Comparison of ENCODE assay signal across 29 mouse cellular contexts in the genomic region with DNA sequence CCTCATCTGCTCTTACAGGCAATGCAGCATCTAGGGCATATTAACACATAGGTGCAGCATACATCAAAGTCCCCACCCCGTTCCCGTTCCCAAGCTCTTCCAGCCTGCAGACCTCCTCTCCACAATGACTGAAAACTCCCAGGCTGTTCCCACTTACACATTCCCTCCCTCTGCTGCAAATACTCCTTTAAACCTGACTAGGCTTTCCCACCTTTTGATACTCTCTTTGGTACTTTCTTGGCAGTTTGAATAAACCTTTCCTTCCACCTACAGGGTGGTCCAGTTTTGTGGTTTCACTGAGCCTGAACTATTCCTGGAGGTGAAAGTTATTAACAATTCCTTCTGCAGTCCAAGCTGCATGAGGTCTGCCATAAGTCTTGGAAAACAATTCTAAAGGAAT.
A peak's percentile ranks its signal among the peaks of the same experiment; 100 is the strongest.
DNase-seq lines count a peak whose midpoint lies in the region; ATAC-seq lines count a peak whose summit lies in the region.
"Had no signal": no experiment of that assay in that cellular context is flagged by ENCODE, and none has a peak within 500 bp of the region (broad histone marks: within the 10 kb centered on the region; RNA-seq: fewer than 3 reads in every experiment).

No protein-coding gene starts in this region.

- no peaks in the 10 kb centered on the region for H3K36me3 ChIP-seq in limb, embryonic 12.5 days
- no peaks in the 10 kb centered on the region for H3K36me3 ChIP-seq in limb, embryonic 10.5 days
- H3K36me3 ChIP-seq in embryonic facial prominence, embryonic 13.5 days: no peaks in the 10 kb centered on the region
- H3K36me3 ChIP-seq: heart, embryonic 15.5 days; intestine, embryonic 15.5 days; neural tube, embryonic 15.5 days; stomach, embryonic 15.5 days had no signal

- H3K4me3 ChIP-seq in limb, embryonic 12.5 days (replicated peaks): no peak overlapping the region
- no peak overlapping the region for H3K4me3 ChIP-seq in limb, embryonic 10.5 days
- no peak overlapping the region for H3K4me3 ChIP-seq in embryonic facial prominence, embryonic 13.5 days
- H3K4me3 ChIP-seq: erythroblast, embryonic 14.5 days; forebrain, embryonic 13.5 days; heart, adult 2 months; heart, embryonic 15.5 days; intestine, embryonic 15.5 days; neural tube, embryonic 15.5 days; stomach, embryonic 15.5 days had no signal

- H3K4me1 ChIP-seq in limb, embryonic 12.5 days (replicated peaks): peaks cover 20% of the 10 kb centered on the region
- peaks cover 12% of the 10 kb centered on the region for H3K4me1 ChIP-seq in limb, embryonic 10.5 days
- peaks cover 28% of the 10 kb centered on the region for H3K4me1 ChIP-seq in embryonic facial prominence, embryonic 13.5 days
- H3K4me1 ChIP-seq: intestine, embryonic 15.5 days; stomach, embryonic 15.5 days had no signal

- no peak for ATAC-seq in limb, embryonic 12.5 days (ENCODE audit: insufficient number of reproducible peaks, insufficient read depth, low FRiP score, low TSS enrichment, low read depth)
- ATAC-seq in embryonic facial prominence, embryonic 13.5 days (ENCODE audit: insufficient number of reproducible peaks, insufficient read depth, low FRiP score, low TSS enrichment, low read depth): peak; percentile 48; the same call in 1 of the 2 replicates
- ATAC-seq: forebrain, embryonic 13.5 days; hindbrain, embryonic 16.5 days; intestine, embryonic 15.5 days; liver, postnatal 0 days had no signal

- H3K4me2 ChIP-seq in limb, embryonic 12.5 days: no peak overlapping the region
- no peak overlapping the region for H3K4me2 ChIP-seq in embryonic facial prominence, embryonic 13.5 days
- H3K4me2 ChIP-seq: forebrain, embryonic 13.5 days; heart, embryonic 15.5 days; intestine, embryonic 15.5 days; liver, embryonic 11.5 days; midbrain, embryonic 11.5 days; neural tube, embryonic 15.5 days; stomach, embryonic 15.5 days had no signal

- WGBS in limb, embryonic 12.5 days: 7% methylated on average over 2 of the region's 2 CpGs
- WGBS in limb, embryonic 10.5 days: 36% methylated on average over 2 of the region's 2 CpGs
- 43% methylated on average over 2 of the region's 2 CpGs for WGBS in embryonic facial prominence, embryonic 13.5 days

- no peaks in the 10 kb centered on the region for H3K27me3 ChIP-seq in limb, embryonic 12.5 days
- H3K27me3 ChIP-seq in limb, embryonic 10.5 days (ENCODE audit: low read depth, poor library complexity, severe bottlenecking): no peaks in the 10 kb centered on the region
- no peaks in the 10 kb centered on the region for H3K27me3 ChIP-seq in embryonic facial prominence, embryonic 13.5 days
- H3K27me3 ChIP-seq: forebrain, embryonic 13.5 days; heart, embryonic 15.5 days; intestine, embryonic 15.5 days; neural tube, embryonic 15.5 days; stomach, embryonic 15.5 days had no signal

- H3K27ac ChIP-seq in limb, embryonic 12.5 days: 0 out of 2 replicates have a peak overlapping the region, but pooled peaks have one; percentile 31
- H3K27ac ChIP-seq in limb, embryonic 10.5 days: no peak overlapping the region
- 0 out of 2 replicates have a peak overlapping the region, but pooled peaks have one; percentile 9 for H3K27ac ChIP-seq in embryonic facial prominence, embryonic 13.5 days
- H3K27ac ChIP-seq: forebrain, embryonic 13.5 days; heart, adult 2 months; heart, embryonic 15.5 days; intestine, embryonic 15.5 days; neural tube, embryonic 15.5 days; stomach, embryonic 15.5 days had no signal

- no peaks in the 10 kb centered on the region for H3K9me3 ChIP-seq in limb, embryonic 12.5 days
- H3K9me3 ChIP-seq in limb, embryonic 10.5 days (replicated peaks): no peaks in the 10 kb centered on the region
- no peaks in the 10 kb centered on the region for H3K9me3 ChIP-seq in embryonic facial prominence, embryonic 13.5 days
- H3K9me3 ChIP-seq: forebrain, embryonic 13.5 days; heart, embryonic 15.5 days; intestine, embryonic 15.5 days; neural tube, embryonic 15.5 days; stomach, embryonic 15.5 days had no signal

- H3K9ac ChIP-seq in limb, embryonic 12.5 days (replicated peaks): no peak overlapping the region
- H3K9ac ChIP-seq in embryonic facial prominence, embryonic 13.5 days: no peak overlapping the region
- H3K9ac ChIP-seq: forebrain, embryonic 13.5 days; heart, embryonic 15.5 days; intestine, embryonic 15.5 days; liver, postnatal 0 days; neural tube, embryonic 15.5 days; stomach, embryonic 15.5 days had no signal

- peak; percentile 8 for DNase-seq in embryo, embryonic 10 days (ENCODE audit: low spot score)
- DNase-seq in embryo, embryonic 9.5 days (ENCODE audit: extremely low spot score): no peak
- no peak for DNase-seq in limb, embryonic 10.5 days (ENCODE audit: low spot score)
- DNase-seq in lung, adult 18-20 months: no peak
- DNase-seq in cerebellum, adult 9-11 months: no peak
- DNase-seq in gastrocnemius, adult 18-20 months (ENCODE audit: low spot score): no peak
- DNase-seq: adrenal gland, adult 2 months; cerebellum, adult 11-12 months; cerebellum, postnatal 14 days; gastrocnemius, postnatal 25 days; heart, adult 2 months; heart, postnatal 4 days; kidney, adult 8-10 months; kidney, postnatal 14 days; liver, postnatal 0 days; lung, postnatal 10 days; thymus, adult 2 months; thymus, postnatal 4 days had no signal
